8 mouse cellular contexts compared by ENCODE assay signal in the genomic region with DNA sequence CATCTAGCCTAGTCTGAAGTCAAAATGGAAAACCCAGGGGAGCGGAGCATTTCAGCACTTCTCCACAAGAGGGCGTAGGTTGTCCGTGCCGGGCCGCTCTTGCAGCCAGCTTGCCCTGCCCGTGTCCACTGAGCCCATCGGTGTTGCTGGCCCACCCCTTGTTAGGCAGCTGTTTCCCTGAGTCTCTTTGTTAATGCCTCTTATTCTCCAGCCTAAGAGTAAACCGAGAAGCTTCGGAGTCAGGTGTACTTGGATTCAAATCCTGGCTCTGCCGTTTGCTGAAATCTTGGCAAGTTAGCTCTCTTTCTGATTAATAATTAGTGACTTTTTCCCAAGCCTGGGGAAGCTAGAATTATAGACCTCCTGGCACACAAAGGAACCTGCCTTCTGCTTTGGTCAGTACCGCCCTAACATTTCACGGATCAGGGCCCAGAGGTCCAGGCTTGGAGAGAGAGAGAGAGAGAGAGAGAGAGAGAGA. TPM values are rescaled to one million over a fixed set of nuclear protein-coding genes. Genes with fewer than 3 reads are reported as not detected.
DNase-seq lines count a peak whose midpoint lies in the region; ATAC-seq lines count a peak whose summit lies in the region.

No protein-coding gene starts in this region.

- no peak overlapping the region for H3K27ac ChIP-seq in brown adipose tissue, adult 24 weeks (replicated peaks; ENCODE audit: low read depth, low read length)
- H3K27ac ChIP-seq in heart, embryonic 14.5 days (replicated peaks in 1 of 2; ENCODE audit: control insufficient read depth in 1 of 2, insufficient read depth in 1 of 2, low read depth in 2 of 2, low read length in 2 of 2): no peak overlapping the region
- H3K27ac ChIP-seq in liver, embryonic 13.5 days: no peak overlapping the region
- no peak overlapping the region for H3K27ac ChIP-seq in stomach, embryonic 15.5 days

- no peaks in the 10 kb centered on the region for H3K36me3 ChIP-seq in heart, embryonic 14.5 days (ENCODE audit: control insufficient read depth, insufficient read depth, low read length)
- no peaks in the 10 kb centered on the region for H3K36me3 ChIP-seq in liver, embryonic 13.5 days
- no peaks in the 10 kb centered on the region for H3K36me3 ChIP-seq in stomach, embryonic 15.5 days

- no peaks in the 10 kb centered on the region for H3K27me3 ChIP-seq in heart, embryonic 14.5 days (ENCODE audit: control insufficient read depth, insufficient read depth, low read length)
- peaks cover 8% of the 10 kb centered on the region; the same call in 1 of the 2 replicates for H3K27me3 ChIP-seq in liver, embryonic 13.5 days
- H3K27me3 ChIP-seq in stomach, embryonic 15.5 days (replicated peaks): no peaks in the 10 kb centered on the region

- peak; percentile 86 to 87 for DNase-seq in B cell, adult 2 months
- DNase-seq in fibroblast of lung, adult 2 months (ENCODE audit: low read depth): peak; percentile 74
- peak; percentile 89 for DNase-seq in kidney, postnatal 10 days
- DNase-seq in liver, embryonic 13.5 days: peak; percentile 54
- DNase-seq in neural tube, embryonic 10.5 days (ENCODE audit: extremely low spot score, low spot score): peak; percentile 93

- peak overlapping the region; percentile 42 for H3K4me2 ChIP-seq in heart, embryonic 14.5 days (ENCODE audit: low read length)
- H3K4me2 ChIP-seq in liver, embryonic 13.5 days: no peak overlapping the region
- peak overlapping the region; percentile 47 for H3K4me2 ChIP-seq in stomach, embryonic 15.5 days

- ATAC-seq in heart, embryonic 14.5 days (ENCODE audit: insufficient number of reproducible peaks, insufficient read depth, low FRiP score, low read depth): no peak
- ATAC-seq in liver, embryonic 13.5 days (ENCODE audit: low read depth): peak; percentile 33; the same call in 1 of the 2 replicates
- peak; percentile 51; the same call in 1 of the 2 replicates for ATAC-seq in stomach, embryonic 15.5 days (ENCODE audit: insufficient read depth, low FRiP score, low read depth)

- 10% methylated on average over 12 of the region's 12 CpGs for WGBS in heart, embryonic 14.5 days
- WGBS in liver, embryonic 13.5 days (ENCODE audit: insufficient replicate concordance): 12% methylated on average over 12 of the region's 12 CpGs
- WGBS in stomach, embryonic 15.5 days: 4% methylated on average over 12 of the region's 12 CpGs

- 0 out of 2 replicates have a peak overlapping the region, but pooled peaks have one; percentile 35 for H3K9ac ChIP-seq in heart, embryonic 14.5 days (ENCODE audit: low read length)
- no peak overlapping the region for H3K9ac ChIP-seq in liver, embryonic 13.5 days
- no peak overlapping the region for H3K9ac ChIP-seq in stomach, embryonic 15.5 days

- H3K9me3 ChIP-seq in heart, embryonic 14.5 days (ENCODE audit: control insufficient read depth, low read length): no peaks in the 10 kb centered on the region; the same call in 1 of the 2 replicates
- H3K9me3 ChIP-seq in liver, embryonic 13.5 days (replicated peaks): no peaks in the 10 kb centered on the region
- no peaks in the 10 kb centered on the region for H3K9me3 ChIP-seq in stomach, embryonic 15.5 days

- no peaks in the 10 kb centered on the region for H3K4me1 ChIP-seq in brown adipose tissue, adult 24 weeks (ENCODE audit: control insufficient read depth, insufficient read depth, insufficient read length, low read length)
- peaks cover 0 to 2% of the 10 kb centered on the region in 2 experiments; a peak in 1 of 4 replicates for H3K4me1 ChIP-seq in heart, embryonic 14.5 days (ENCODE audit: control insufficient read depth in 2 of 2, insufficient read depth in 2 of 2, low read length in 2 of 2)
- H3K4me1 ChIP-seq in liver, embryonic 13.5 days (replicated peaks): peaks cover 18% of the 10 kb centered on the region
- 0 out of 2 replicates have a peak, but pooled peaks cover 3% of the 10 kb centered on the region for H3K4me1 ChIP-seq in stomach, embryonic 15.5 days

- H3K4me3 ChIP-seq in brown adipose tissue, adult 24 weeks (ENCODE audit: insufficient read depth, low read depth, low read length): peak overlapping the region; percentile 35; the same call in 1 of the 2 replicates
- H3K4me3 ChIP-seq in heart, embryonic 14.5 days (ENCODE audit: control insufficient read depth in 1 of 2, insufficient read depth in 1 of 2, low read depth in 1 of 2, low read length in 2 of 2): no peak overlapping the region
- no peak overlapping the region for H3K4me3 ChIP-seq in liver, embryonic 13.5 days (replicated peaks)
- no peak overlapping the region; the same call in 1 of the 2 replicates for H3K4me3 ChIP-seq in stomach, embryonic 15.5 days (replicated peaks)

RNA-seq across cellular contexts. Expression of gene Rab14, which starts 14.0 kb away (rescaled TPM):
- 114 and 128 TPM in 2 replicates for polyA plus RNA-seq in brown adipose tissue, adult 24 weeks (2012; ENCODE audit: insufficient read depth, insufficient read length, missing spikeins)
- polyA plus RNA-seq in heart, embryonic 14.5 days (2014; fragmentation: Nextera tagmentation; extraction: Ambion mirVana): 251 and 262 TPM in 2 replicates
- 148 and 181 TPM in 2 replicates for polyA plus RNA-seq in liver, embryonic 13.5 days (2015; fragmentation: Nextera tagmentation; extraction: Ambion mirVana)
- polyA plus RNA-seq in stomach, embryonic 15.5 days (2015; fragmentation: Nextera tagmentation; extraction: Ambion mirVana): 283 and 304 TPM in 2 replicates

RNA-seq across cellular contexts. Expression of gene Gsn, which starts 41.3 kb away (rescaled TPM):
- polyA plus RNA-seq in brown adipose tissue, adult 24 weeks (2012; ENCODE audit: insufficient read depth, insufficient read length, missing spikeins): 804 and 896 TPM in 2 replicates
- 328 and 342 TPM in 2 replicates for polyA plus RNA-seq in heart, embryonic 14.5 days (2014; fragmentation: Nextera tagmentation; extraction: Ambion mirVana)
- 77.4 and 92.5 TPM in 2 replicates for polyA plus RNA-seq in liver, embryonic 13.5 days (2015; fragmentation: Nextera tagmentation; extraction: Ambion mirVana)
- polyA plus RNA-seq in stomach, embryonic 15.5 days (2015; fragmentation: Nextera tagmentation; extraction: Ambion mirVana): 233 and 253 TPM in 2 replicates
